Mouse (Mus musculus): ENCODE results near the gene Tspan10. TPM values are rescaled to one million over a fixed set of nuclear protein-coding genes. Genes with fewer than 3 reads are reported as not detected.

The Tspan10 gene
- polyA plus RNA-seq, 1 experiment from 2014 or later, result not detected

GRCm38 (mm10) chr11:120485251-120485650 is 42.8 kb downstream of the Tspan10 start:
- peaks cover 44% of the 10 kb centered on the region for H3K4me1 ChIP-seq
- ATAC-seq (replicated peaks; ENCODE audit: low FRiP score), result no peak
- peak overlapping the region; percentile 99 for H3K4me3 ChIP-seq (replicated peaks)
- peaks cover 76% of the 10 kb centered on the region for H3K36me3 ChIP-seq
- H3K9ac ChIP-seq, result peak overlapping the region; percentile 93
- 7% methylated on average over 10 of the region's 10 CpGs for WGBS
- no peaks in the 10 kb centered on the region for H3K27me3 ChIP-seq
- peak overlapping the region; percentile 87 for H3K27ac ChIP-seq
- peak overlapping the region; percentile 70 for H3K4me2 ChIP-seq
- H3K9me3 ChIP-seq (replicated peaks), result no peaks in the 10 kb centered on the region

GRCm38 (mm10) chr11:120488516-120488915 is 46.1 kb downstream of the Tspan10 start:
- Histone ChIP-seq H3K4me2 (no peak overlapping the region), H3K9me3 (replicated peaks) (no peaks in the 10 kb centered on the region), H3K27me3 (no peaks in the 10 kb centered on the region), H3K27ac (peak overlapping the region; percentile 63; the same call in 1 of the 2 replicates), H3K4me1 (peaks cover 68% of the 10 kb centered on the region), H3K9ac (no peak overlapping the region), H3K36me3 (peaks cover 44% of the 10 kb centered on the region), H3K4me3 (replicated peaks) (no peak overlapping the region)
- no peak for ATAC-seq (replicated peaks; ENCODE audit: low FRiP score)
- WGBS, result 75% methylated on average over 4 of the region's 4 CpGs

GRCm38 (mm10) chr11:120489054-120489761 is 46.8 kb downstream of the Tspan10 start:
- peak overlapping the region; percentile 89 for H3K27ac ChIP-seq
- no peak overlapping the region for H3K9ac ChIP-seq

GRCm38 (mm10) chr11:120490291-120491046 is 48.0 kb downstream of the Tspan10 start:
- H3K27me3 ChIP-seq, result no peaks in the 10 kb centered on the region
- WGBS, result 46% methylated on average over 4 of the region's 4 CpGs
- peaks cover 64% of the 10 kb centered on the region for H3K4me1 ChIP-seq
- peak overlapping the region; percentile 78 for H3K4me2 ChIP-seq
- ATAC-seq (replicated peaks; ENCODE audit: low FRiP score), result no peak
- H3K9ac ChIP-seq, result peak overlapping the region; percentile 75; the same call in 1 of the 2 replicates
- H3K9me3 ChIP-seq (replicated peaks), result no peaks in the 10 kb centered on the region
- peaks cover 57% of the 10 kb centered on the region for H3K36me3 ChIP-seq
- H3K27ac ChIP-seq, result peak overlapping the region; percentile 89
- peak overlapping the region; percentile 82; the same call in 1 of the 2 replicates for H3K4me3 ChIP-seq (replicated peaks)

More at GRCm38 (mm10) chr11:120489054-120489761, 46.8 kb downstream of the Tspan10 start:
- Histone ChIP-seq H3K4me2 (no peak overlapping the region), H3K9me3 (replicated peaks) (no peaks in the 10 kb centered on the region), H3K27me3 (no peaks in the 10 kb centered on the region), H3K4me1 (peaks cover 68% of the 10 kb centered on the region), H3K36me3 (peaks cover 44% of the 10 kb centered on the region), H3K4me3 (replicated peaks) (no peak overlapping the region)
- WGBS, result 51% methylated on average over 4 of the region's 4 CpGs
- peak; percentile 58 for ATAC-seq (replicated peaks; ENCODE audit: low FRiP score)

- ATAC-seq (replicated peaks; ENCODE audit: low FRiP score), result peak; percentile 91
- peaks cover 57% of the 10 kb centered on the region for H3K36me3 ChIP-seq
- H3K27ac ChIP-seq, result peak within 1 kb of the TSS; percentile 89
- H3K9me3 ChIP-seq (replicated peaks), result no peaks in the 10 kb centered on the region
- peaks cover 54% of the 10 kb centered on the region for H3K4me1 ChIP-seq
- peak within 1 kb of the TSS; percentile 75 for H3K9ac ChIP-seq
- WGBS, result under 1% methylated on average over 35 of the region's 35 CpGs
- H3K4me2 ChIP-seq, result peak within 1 kb of the TSS; percentile 78
- peak within 1 kb of the TSS; percentile 82 for H3K4me3 ChIP-seq (replicated peaks)
- no peaks in the 10 kb centered on the region for H3K27me3 ChIP-seq
Observed at GRCm38 (mm10) chr11:120491317-120492023, 49.0 kb downstream of the Tspan10 start, which contains the start of gene Slc25a10. Slc25a10 (plus strand) TSS chr11:120491840.

- Histone ChIP-seq H3K27me3 (no peaks in the 10 kb centered on the region), H3K4me1 (peaks cover 51% of the 10 kb centered on the region), H3K36me3 (peaks cover 57% of the 10 kb centered on the region), H3K27ac (peak overlapping the region; percentile 89), H3K9ac (peak overlapping the region; percentile 75), H3K4me3 (replicated peaks) (peak overlapping the region; percentile 82), H3K4me2 (peak overlapping the region; percentile 78), H3K9me3 (replicated peaks) (no peaks in the 10 kb centered on the region)
- ATAC-seq (replicated peaks; ENCODE audit: low FRiP score), result peak; percentile 50; the same call in 1 of the 2 replicates
- under 1% methylated on average over 48 of the region's 48 CpGs for WGBS
Observed at GRCm38 (mm10) chr11:120492024-120492877, 49.8 kb downstream of the Tspan10 start.

- Histone ChIP-seq H3K27me3 (no peaks in the 10 kb centered on the region), H3K36me3 (peaks cover 57% of the 10 kb centered on the region), H3K9ac (peak overlapping the region; percentile 75), H3K4me1 (peaks cover 51% of the 10 kb centered on the region), H3K27ac (peak overlapping the region; percentile 89), H3K4me2 (peak overlapping the region; percentile 78), H3K4me3 (replicated peaks) (peak overlapping the region; percentile 82), H3K9me3 (replicated peaks) (no peaks in the 10 kb centered on the region)
- 24% methylated on average over 3 of the region's 3 CpGs for WGBS
- ATAC-seq (replicated peaks; ENCODE audit: low FRiP score), result no peak
Observed at GRCm38 (mm10) chr11:120492878-120493203, 50.4 kb downstream of the Tspan10 start.

- peak overlapping the region; percentile 78 for H3K4me2 ChIP-seq
- peaks cover 51% of the 10 kb centered on the region for H3K4me1 ChIP-seq
- no peaks in the 10 kb centered on the region for H3K27me3 ChIP-seq
- peak overlapping the region; percentile 82 for H3K4me3 ChIP-seq (replicated peaks)
- 47% methylated on average over 3 of the region's 3 CpGs for WGBS
- no peak for ATAC-seq (replicated peaks; ENCODE audit: low FRiP score)
- peaks cover 57% of the 10 kb centered on the region for H3K36me3 ChIP-seq
- peak overlapping the region; percentile 75 for H3K9ac ChIP-seq
- H3K9me3 ChIP-seq (replicated peaks), result no peaks in the 10 kb centered on the region
- peak overlapping the region; percentile 89 for H3K27ac ChIP-seq
Observed at GRCm38 (mm10) chr11:120493351-120493750, 50.9 kb downstream of the Tspan10 start.

- no peaks in the 10 kb centered on the region for H3K9me3 ChIP-seq (replicated peaks)
- H3K9ac ChIP-seq, result 0 out of 2 replicates have a peak overlapping the region, but pooled peaks have one; percentile 75
- no peak for ATAC-seq (replicated peaks; ENCODE audit: low FRiP score)
Observed at GRCm38 (mm10) chr11:120493911-120494310, 51.5 kb downstream of the Tspan10 start.

More at GRCm38 (mm10) chr11:120493911-120494310, 51.5 kb downstream of the Tspan10 start:
- Histone ChIP-seq H3K4me3 (replicated peaks) (peak overlapping the region; percentile 82), H3K4me1 (peaks cover 46% of the 10 kb centered on the region), H3K36me3 (peaks cover 57% of the 10 kb centered on the region), H3K27ac (0 out of 2 replicates have a peak overlapping the region, but pooled peaks have one; percentile 4), H3K4me2 (peak overlapping the region; percentile 78), H3K27me3 (no peaks in the 10 kb centered on the region)
- WGBS, result 83% methylated on average over 3 of the region's 3 CpGs

All from kidney, embryonic 15.5 days (tissue).